Mouse (Mus musculus) megakaryocyte, embryonic 14.5 days (primary cell): Measurements from ENCODE around the gene Rbm42.

Experiments used
- FLI1 ChIP-seq: IDR thresholded peaks from 2 replicates; pipeline ENCODE4 v1.6.1; 2012; ENCODE audit warnings: low read length, inconsistent platforms, mixed read lengths
- GATA1 ChIP-seq: IDR thresholded peaks from 3 replicates; pipeline ENCODE4 v1.6.1; 2012; ENCODE audit warnings: mixed read lengths, low read length, inconsistent platforms, borderline replicate concordance

DNA sequence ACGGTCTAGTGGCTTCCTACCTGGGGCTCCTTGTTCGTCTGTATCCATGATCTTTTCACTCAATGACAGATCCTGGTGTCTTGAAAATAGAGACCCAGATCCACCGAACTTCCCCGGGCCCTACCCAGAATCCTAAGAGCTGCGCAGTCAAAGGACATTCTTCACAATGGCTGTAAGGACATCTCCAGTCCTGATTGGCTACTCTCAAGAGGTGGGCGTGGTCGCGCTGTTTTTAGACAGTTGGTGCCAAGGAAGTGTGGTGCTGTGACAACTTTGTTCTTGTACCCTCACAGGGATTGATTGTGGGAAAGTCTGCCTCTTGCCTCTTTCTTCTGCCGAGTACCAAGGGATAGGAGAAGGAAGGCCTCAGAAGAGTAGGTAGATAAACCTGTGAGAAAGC is 21.4 kb upstream of the Rbm42 start, which contains the start of gene Pmis2:
- TF ChIP-seq GATA1 (no peak), FLI1 (no peak)
